In the genomic region with DNA sequence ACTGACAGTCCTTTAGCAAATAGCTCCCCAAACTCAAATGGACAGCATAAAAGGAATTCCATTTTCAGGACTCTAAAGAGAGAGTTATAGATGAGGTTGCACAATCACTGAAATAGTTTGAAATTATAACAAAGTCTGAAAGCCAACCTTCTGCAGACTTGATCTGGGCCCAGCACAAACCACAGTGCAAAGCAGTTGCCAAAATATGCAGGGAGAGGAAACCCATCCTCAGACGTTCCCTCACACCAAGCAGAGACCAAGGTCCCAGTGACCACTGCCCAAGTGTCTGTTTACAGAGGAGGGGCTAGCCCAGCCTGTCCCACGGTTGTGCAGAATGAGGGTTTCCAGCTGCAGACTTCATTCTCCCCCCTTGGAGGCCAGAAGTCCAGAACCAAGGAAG, we compare ENCODE assay signal across 30 mouse cellular contexts. TPM values are rescaled to one million over a fixed set of nuclear protein-coding genes. Genes with fewer than 3 reads are reported as not detected.
DNase-seq lines count a peak whose midpoint lies in the region; ATAC-seq and TF ChIP-seq lines count a peak whose summit lies in the region.
"Had no signal": no experiment of that assay in that cellular context is flagged by ENCODE, and none has a peak within 500 bp of the region (broad histone marks: within the 10 kb centered on the region; RNA-seq: fewer than 3 reads in every experiment).

No protein-coding gene starts in this region.

- ATAC-seq in lung, embryonic 14.5 days (ENCODE audit: insufficient read depth): peak; percentile 53; the same call in 1 of the 2 replicates
- ATAC-seq in intestine, postnatal 0 days: no peak
- ATAC-seq: forebrain, embryonic 15.5 days; intestine, embryonic 16.5 days; midbrain, embryonic 13.5 days had no signal

- H3K79me2 ChIP-seq in C2C12 (ENCODE audit: control insufficient read depth, insufficient read depth): no peaks in the 10 kb centered on the region

- no peaks in the 10 kb centered on the region for H3K27me3 ChIP-seq in lung, embryonic 14.5 days (ENCODE audit: insufficient read depth, low read length)
- no peaks in the 10 kb centered on the region for H3K27me3 ChIP-seq in C2C12 (ENCODE audit: control insufficient read depth, insufficient read depth, insufficient read length)
- no peaks in the 10 kb centered on the region for H3K27me3 ChIP-seq in intestine, postnatal 0 days (replicated peaks; ENCODE audit: control insufficient read depth, insufficient read depth, low read length)
- H3K27me3 ChIP-seq: forebrain, embryonic 15.5 days; heart, embryonic 12.5 days; hindbrain, embryonic 13.5 days; midbrain, embryonic 13.5 days had no signal

- no peak overlapping the region for H3K4me3 ChIP-seq in lung, embryonic 14.5 days (ENCODE audit: low read depth, low read length)
- H3K4me3 ChIP-seq in lung, adult 2 months (replicated peaks; ENCODE audit: extremely low read depth, low read depth, low read length): no peak overlapping the region
- H3K4me3 ChIP-seq in C2C12 (ENCODE audit: insufficient read depth, poor library complexity, severe bottlenecking): no peak overlapping the region
- no peak overlapping the region for H3K4me3 ChIP-seq in intestine, postnatal 0 days (ENCODE audit: low read depth, low read length)
- H3K4me3 ChIP-seq: forebrain, embryonic 15.5 days; gastrocnemius, adult 2 months; heart, adult 2 months; heart, embryonic 12.5 days; hindbrain, embryonic 13.5 days; midbrain, embryonic 13.5 days had no signal

- 13% methylated on average over 2 of the region's 2 CpGs for WGBS in lung, embryonic 14.5 days
- 22% methylated on average over 2 of the region's 2 CpGs for WGBS in lung, adult 2 months
- 35% methylated on average over 2 of the region's 2 CpGs for WGBS in intestine, postnatal 0 days

- H3K79me3 ChIP-seq in C2C12 (ENCODE audit: low read depth): no peaks in the 10 kb centered on the region

- TF ChIP-seq CTCF in lung, embryonic 14.5 days (IDR thresholded peaks at IDR 0.05; ENCODE audit: low read depth): no peak
- no peak for TF ChIP-seq CTCF in lung, adult 2 months (IDR thresholded peaks at IDR 0.05; ENCODE audit: insufficient read depth, low read length)
- TF ChIP-seq CTCF in C2C12 (IDR thresholded peaks at IDR 0.05; ENCODE audit: control insufficient read depth, insufficient read depth, insufficient read length): no peak
- TF ChIP-seq CTCF in intestine, postnatal 0 days (IDR thresholded peaks at IDR 0.05; ENCODE audit: low read depth): no peak

- no peaks in the 10 kb centered on the region for H3K36me3 ChIP-seq in lung, embryonic 14.5 days (ENCODE audit: insufficient read depth)
- no peaks in the 10 kb centered on the region for H3K36me3 ChIP-seq in C2C12 (ENCODE audit: control insufficient read depth, insufficient read depth)
- H3K36me3 ChIP-seq in intestine, postnatal 0 days (ENCODE audit: control insufficient read depth, insufficient read depth): no peaks in the 10 kb centered on the region
- H3K36me3 ChIP-seq: forebrain, embryonic 15.5 days had no signal

- no peak overlapping the region for H3K9ac ChIP-seq in lung, embryonic 14.5 days
- no peak overlapping the region for H3K9ac ChIP-seq in intestine, postnatal 0 days (ENCODE audit: low read depth, low read length)
- H3K9ac ChIP-seq: forebrain, embryonic 15.5 days; heart, embryonic 12.5 days; hindbrain, embryonic 13.5 days; liver, embryonic 14.5 days; midbrain, embryonic 13.5 days had no signal

- H3K27ac ChIP-seq in lung, embryonic 14.5 days (ENCODE audit: low read depth): peak overlapping the region; percentile 28; the same call in 1 of the 2 replicates
- no peak overlapping the region for H3K27ac ChIP-seq in intestine, postnatal 0 days (ENCODE audit: low read depth, low read length)
- H3K27ac ChIP-seq: forebrain, embryonic 15.5 days; gastrocnemius, adult 2 months; heart, adult 2 months; hindbrain, embryonic 13.5 days; liver, embryonic 14.5 days; macrophage; midbrain, embryonic 13.5 days had no signal

- no peak overlapping the region for H3ac ChIP-seq in C2C12 (ENCODE audit: control insufficient read depth, insufficient read length, low read depth)

- no peak for TF ChIP-seq POLR2A in lung, adult 2 months (IDR thresholded peaks at IDR 0.05; ENCODE audit: borderline replicate concordance, extremely low read depth, low read depth, low read length)

- peak; percentile 57 for DNase-seq in lung, embryonic 14.5 days
- no peak for DNase-seq in lung, adult 2 months
- peak; percentile 24 for DNase-seq in 3134 (ENCODE audit: extremely low read depth, insufficient read length, low spot score)
- peak; percentile 44 for DNase-seq in lung, postnatal 10 days
- DNase-seq in MN1 (ENCODE audit: low spot score): no peak
- DNase-seq: adrenal gland, postnatal 36 days; cerebellum, adult 18-20 months; cerebellum, postnatal 10 days; gastrocnemius, adult 2 months; gastrocnemius, postnatal 36 days; heart, adult 2 months; heart, postnatal 4 days; kidney, postnatal 4 days; liver; right cerebral cortex, postnatal 25 days; thymus, adult 2 months; thymus, postnatal 36 days had no signal

- H3K9me3 ChIP-seq in lung, embryonic 14.5 days (ENCODE audit: low read depth, low read length): no peaks in the 10 kb centered on the region
- no peaks in the 10 kb centered on the region for H3K9me3 ChIP-seq in intestine, postnatal 0 days (ENCODE audit: control insufficient read depth)
- H3K9me3 ChIP-seq: forebrain, embryonic 15.5 days; G1E; heart, embryonic 12.5 days; hindbrain, embryonic 13.5 days; midbrain, embryonic 13.5 days had no signal

- no peak overlapping the region for H3K4me2 ChIP-seq in lung, embryonic 14.5 days
- no peak overlapping the region for H3K4me2 ChIP-seq in intestine, postnatal 0 days (replicated peaks; ENCODE audit: low read depth)
- H3K4me2 ChIP-seq: forebrain, embryonic 15.5 days; heart, embryonic 12.5 days; hindbrain, embryonic 13.5 days; midbrain, embryonic 13.5 days had no signal

- no peaks in the 10 kb centered on the region for H3K4me1 ChIP-seq in lung, embryonic 14.5 days (ENCODE audit: insufficient read depth)
- H3K4me1 ChIP-seq in lung, adult 2 months (ENCODE audit: control insufficient read depth, insufficient read depth, low read length): no peaks in the 10 kb centered on the region
- H3K4me1 ChIP-seq in intestine, postnatal 0 days (replicated peaks; ENCODE audit: control insufficient read depth, insufficient read depth, low read length): no peaks in the 10 kb centered on the region

TF ChIP-seq in C2C12, 6 proteins besides CTCF, POLR2A, EP300 and RAD21:
- TF ChIP-seq CEBPB (IDR thresholded peaks at IDR 0.05; ENCODE audit: low read depth) (peak; percentile 59), USF1 (IDR thresholded peaks at IDR 0.05; ENCODE audit: low read depth) (no peak)
TF ChIP-seq in C2C12: peak in this region for 1.

RNA-seq across cellular contexts. Expression of a gene that starts 5.6 kb away (rescaled TPM):
- 7.4 and 9.4 TPM in 2 replicates for polyA plus RNA-seq in lung, embryonic 14.5 days (2014; fragmentation: Nextera tagmentation; extraction: Ambion mirVana)
- 13.4 and 13.9 TPM in 2 replicates for polyA plus RNA-seq in lung, adult 2 months (2012; rRNA removed)
- polyA plus RNA-seq in C2C12 (2012; fragmentation: generic; extraction: Trizol): 5.4 TPM
- 7.3 and 8.4 TPM in 2 replicates for polyA plus RNA-seq in intestine, postnatal 0 days (2015; fragmentation: Nextera tagmentation; extraction: Ambion mirVana)

RNA-seq across cellular contexts. Expression of a gene that starts 5.9 kb away (rescaled TPM):
- 25.1 and 26.2 TPM in 2 replicates for polyA plus RNA-seq in lung, embryonic 14.5 days (2014; fragmentation: Nextera tagmentation; extraction: Ambion mirVana)
- 11.5 and 14.1 TPM in 2 replicates for polyA plus RNA-seq in lung, adult 2 months (2012; rRNA removed)
- 10.8 TPM for polyA plus RNA-seq in C2C12 (2012; fragmentation: generic; extraction: Trizol)
- polyA plus RNA-seq in intestine, postnatal 0 days (2015; fragmentation: Nextera tagmentation; extraction: Ambion mirVana): 33.7 and 34.8 TPM in 2 replicates

RNA-seq across cellular contexts. Expression of a gene that starts 30.5 kb away (rescaled TPM):
- 29.1 and 35.7 TPM in 2 replicates for polyA plus RNA-seq in lung, embryonic 14.5 days (2014; fragmentation: Nextera tagmentation; extraction: Ambion mirVana)
- polyA plus RNA-seq in lung, adult 2 months (2012; rRNA removed): 23.7 and 25.3 TPM in 2 replicates
- 23.8 TPM for polyA plus RNA-seq in C2C12 (2012; fragmentation: generic; extraction: Trizol)
- polyA plus RNA-seq in intestine, postnatal 0 days (2015; fragmentation: Nextera tagmentation; extraction: Ambion mirVana): 21.0 and 23.2 TPM in 2 replicates

RNA-seq across cellular contexts. Expression of a gene that starts 38.4 kb away (rescaled TPM):
- polyA plus RNA-seq in lung, embryonic 14.5 days (2014; fragmentation: Nextera tagmentation; extraction: Ambion mirVana): 39.6 and 44.7 TPM in 2 replicates
- 16.6 and 21.5 TPM in 2 replicates for polyA plus RNA-seq in lung, adult 2 months (2012; rRNA removed)
- 4.0 TPM for polyA plus RNA-seq in C2C12 (2012; fragmentation: generic; extraction: Trizol)
- polyA plus RNA-seq in intestine, postnatal 0 days (2015; fragmentation: Nextera tagmentation; extraction: Ambion mirVana): 13.5 and 13.9 TPM in 2 replicates

RNA-seq across cellular contexts. Expression of a gene that starts 38.6 kb away (rescaled TPM):
- polyA plus RNA-seq in lung, embryonic 14.5 days (2014; fragmentation: Nextera tagmentation; extraction: Ambion mirVana): not detected in 2 replicates
- polyA plus RNA-seq in lung, adult 2 months (2012; rRNA removed): 0.13 TPM in 1 of 2 replicates, not detected in the other
- not detected for polyA plus RNA-seq in C2C12 (2012; fragmentation: generic; extraction: Trizol)
- not detected in 2 replicates for polyA plus RNA-seq in intestine, postnatal 0 days (2015; fragmentation: Nextera tagmentation; extraction: Ambion mirVana)
- polyA plus RNA-seq: forebrain, embryonic 15.5 days; G1E; heart, embryonic 12.5 days; heart, postnatal 0 days; intestine, embryonic 16.5 days; kidney, embryonic 14.5 days; limb, embryonic 11.5 days; liver, embryonic 14.5 days; macrophage had no signal

Comparison
In these comparisons a context has a peak if more than half of its experiments do, and no peak if none do; other contexts are left out.
1. DNase-seq: peak in lung, embryonic 14.5 days (single experiment), 3134 (single experiment) and lung, postnatal 10 days (single experiment); none in lung, adult 2 months (single experiment) and MN1 (single experiment).